Mouse (Mus musculus): ENCODE results near the gene Ccdc57. TPM values are rescaled to one million over a fixed set of nuclear protein-coding genes. Genes with fewer than 3 reads are reported as not detected.
A peak's percentile ranks its signal among the peaks of the same experiment; 100 is the strongest.
"Not testable (repeated sequence)": the region's sequence is repeated elsewhere in the genome, so short reads cannot be mapped to it uniquely, and the experiment has no call there.

Gene Ccdc57
- polyA plus RNA-seq, 1 experiment from 2014 or later: 9.2 TPM

DNA sequence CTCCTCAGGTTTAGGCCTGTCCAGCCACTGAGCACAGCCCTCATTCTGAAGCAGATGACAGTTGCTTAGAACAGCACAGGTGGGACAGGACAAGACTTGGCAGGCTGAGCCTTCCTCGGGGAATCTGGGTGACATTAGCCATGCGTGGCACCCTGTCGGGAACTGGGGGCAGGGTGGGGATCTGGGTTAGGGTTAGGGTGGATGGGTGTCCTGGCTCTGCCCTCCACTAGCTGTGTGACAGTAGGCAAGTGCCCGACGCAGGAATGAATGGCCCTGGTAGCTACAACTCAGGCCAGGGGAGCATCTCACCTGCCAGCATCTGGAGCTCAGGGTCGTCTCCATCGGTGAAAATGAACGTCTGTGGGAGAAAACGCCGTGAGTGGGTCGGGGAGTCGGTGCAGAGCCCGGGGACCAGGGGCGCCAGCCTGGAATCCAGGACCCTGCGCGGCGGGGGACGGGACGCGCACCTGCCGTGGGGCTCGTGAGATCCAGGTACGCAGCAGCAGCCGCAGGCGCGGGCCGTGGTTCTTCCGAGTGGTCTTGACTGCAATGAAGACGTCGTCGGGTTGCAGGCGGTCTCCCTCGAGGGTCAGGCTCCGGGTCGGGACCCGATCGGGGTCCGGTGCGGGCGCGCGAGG, 149.1 kb downstream of the Ccdc57 start:
- Histone ChIP-seq H3K36me3 (ENCODE audit: control insufficient read depth, insufficient read depth, low read length) (peaks cover 38% of the 10 kb centered on the region), H3K4me2 (replicated peaks; ENCODE audit: low read depth, low read length) (peak overlapping the region; percentile 97), H3K9me3 (ENCODE audit: control insufficient read depth, low read length) (no peaks in the 10 kb centered on the region), H3K9ac (ENCODE audit: low read depth, low read length) (peak overlapping the region; percentile 90), H3K27ac (ENCODE audit: low read depth, low read length) (peak overlapping the region; percentile 47), H3K4me3 (ENCODE audit: low read length) (peak overlapping the region; percentile 97), H3K4me1 (ENCODE audit: control insufficient read depth, insufficient read depth, low read length) (peaks cover 16% of the 10 kb centered on the region), H3K27me3 (ENCODE audit: control insufficient read depth, insufficient read depth, low read length) (no peaks in the 10 kb centered on the region)
- WGBS: 2% methylated on average over 35 of the region's 42 CpGs
- ATAC-seq (ENCODE audit: low FRiP score, low TSS enrichment): peak; percentile 2; the same call in 1 of the 2 replicates

DNA sequence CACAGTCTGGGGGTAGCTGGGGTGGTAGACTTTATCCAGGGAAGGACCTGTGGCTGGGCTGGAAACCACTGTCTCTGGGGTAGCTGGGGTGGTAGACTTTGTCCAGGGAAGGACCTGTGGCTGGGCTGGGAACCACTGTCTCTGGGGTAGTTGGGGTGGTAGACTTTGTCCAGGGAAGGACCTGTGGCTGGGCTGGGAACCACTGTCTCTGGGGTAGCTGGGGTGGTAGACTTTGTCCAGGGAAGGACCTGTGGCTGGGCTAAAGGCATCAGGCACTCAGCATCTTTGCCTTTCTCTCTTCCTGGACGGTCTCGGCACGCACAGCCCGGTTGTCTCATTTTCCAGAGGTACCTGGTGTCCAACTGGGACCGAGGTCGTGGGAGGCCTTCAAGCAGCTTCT, 151.3 kb downstream of the Ccdc57 start:
- peaks cover 21% of the 10 kb centered on the region; the same call in 1 of the 2 replicates for H3K36me3 ChIP-seq (ENCODE audit: control insufficient read depth, insufficient read depth, low read length)
- 96% methylated on average over 6 of the region's 6 CpGs for WGBS

DNA sequence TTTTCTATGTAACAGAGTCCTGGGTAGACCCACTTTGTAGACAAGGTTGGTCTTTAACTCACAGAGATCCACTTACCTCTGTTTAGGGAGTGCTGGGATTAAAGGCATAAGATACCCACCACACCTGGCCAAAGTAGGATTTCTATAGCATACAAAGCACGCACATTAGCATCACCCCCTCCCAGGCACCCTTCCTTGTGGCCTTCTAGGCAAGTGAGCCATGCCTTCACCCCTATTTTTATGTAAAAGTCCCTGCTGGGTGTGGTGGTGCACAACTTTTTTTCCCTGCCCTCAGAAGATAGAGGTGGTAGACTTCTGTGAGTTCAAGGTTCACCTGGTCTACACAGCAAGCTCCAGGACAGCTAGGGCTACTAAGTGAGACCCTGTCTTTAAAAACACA, 152.8 kb downstream of the Ccdc57 start:
- H3K4me1 ChIP-seq (ENCODE audit: control insufficient read depth, insufficient read depth, low read length): peaks cover 8% of the 10 kb centered on the region; the same call in 1 of the 2 replicates
- no peak for ATAC-seq (ENCODE audit: low FRiP score, low TSS enrichment)
- H3K9me3 ChIP-seq (ENCODE audit: control insufficient read depth, low read length): no peaks in the 10 kb centered on the region
- no peak overlapping the region for H3K9ac ChIP-seq (ENCODE audit: low read depth, low read length)
- H3K4me2 ChIP-seq (replicated peaks; ENCODE audit: low read depth, low read length): no peak overlapping the region
- no peaks in the 10 kb centered on the region for H3K27me3 ChIP-seq (ENCODE audit: control insufficient read depth, insufficient read depth, low read length)
- H3K27ac ChIP-seq (ENCODE audit: low read depth, low read length): no peak overlapping the region
- 94% methylated on average over 1 of the region's 1 CpGs for WGBS
- H3K4me3 ChIP-seq (ENCODE audit: low read length): no peak overlapping the region
- H3K36me3 ChIP-seq (ENCODE audit: control insufficient read depth, insufficient read depth, low read length): peaks cover 13% of the 10 kb centered on the region; the same call in 1 of the 2 replicates

More for the DNA sequence above, 151.3 kb downstream of the Ccdc57 start:
- H3K4me3 ChIP-seq (ENCODE audit: low read length); H3K27ac ChIP-seq (ENCODE audit: low read depth, low read length); H3K9me3 ChIP-seq (ENCODE audit: control insufficient read depth, low read length); ATAC-seq (ENCODE audit: low FRiP score, low TSS enrichment); H3K4me2 ChIP-seq (replicated peaks; ENCODE audit: low read depth, low read length); H3K27me3 ChIP-seq (ENCODE audit: control insufficient read depth, insufficient read depth, low read length); H3K9ac ChIP-seq (ENCODE audit: low read depth, low read length): not testable (repeated sequence)
- peaks cover 16% of the 10 kb centered on the region for H3K4me1 ChIP-seq (ENCODE audit: control insufficient read depth, insufficient read depth, low read length)

DNA sequence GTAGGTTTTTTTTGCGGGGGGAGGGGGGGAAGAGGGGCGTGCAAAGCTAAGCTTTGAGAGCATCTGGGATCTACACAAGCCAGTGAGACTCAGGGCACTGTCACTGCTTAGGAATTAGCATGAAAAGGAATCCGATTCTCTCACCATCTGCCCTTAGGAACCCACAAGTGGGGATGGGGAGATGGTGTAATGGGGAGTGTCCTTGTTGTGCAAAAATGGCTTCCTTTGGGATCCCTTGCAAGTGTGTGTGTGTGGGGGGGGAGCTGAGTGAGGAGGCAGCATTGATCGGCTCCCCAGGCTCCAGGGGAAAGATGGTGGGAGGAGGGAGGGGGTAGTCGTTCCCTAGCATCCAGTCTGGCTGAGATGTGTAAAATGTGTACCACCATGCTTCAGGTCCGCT, 155.5 kb downstream of the Ccdc57 start:
- H3K9ac ChIP-seq (ENCODE audit: low read depth, low read length): no peak overlapping the region
- no peaks in the 10 kb centered on the region for H3K9me3 ChIP-seq (ENCODE audit: control insufficient read depth, low read length)
- H3K27ac ChIP-seq (ENCODE audit: low read depth, low read length): no peak overlapping the region
- H3K4me1 ChIP-seq (ENCODE audit: control insufficient read depth, insufficient read depth, low read length): no peaks in the 10 kb centered on the region
- H3K4me3 ChIP-seq (ENCODE audit: low read length): no peak overlapping the region
- H3K36me3 ChIP-seq (ENCODE audit: control insufficient read depth, insufficient read depth, low read length): peaks cover 13% of the 10 kb centered on the region; the same call in 1 of the 2 replicates
- ATAC-seq (ENCODE audit: low FRiP score, low TSS enrichment): no peak
- H3K27me3 ChIP-seq (ENCODE audit: control insufficient read depth, insufficient read depth, low read length): no peaks in the 10 kb centered on the region
- 40% methylated on average over 6 of the region's 6 CpGs for WGBS
- H3K4me2 ChIP-seq (replicated peaks; ENCODE audit: low read depth, low read length): no peak overlapping the region

Other genes starting within 250 kb of the Ccdc57 start
- gene Cenpx, start 219.1 kb downstream of the Ccdc57 start, polyA plus RNA-seq (2014; fragmentation: Nextera tagmentation; extraction: Ambion mirVana): 157 and 195 TPM in 2 replicates
- 41.9 and 43.1 TPM in 2 replicates for gene Lrrc45, start 218.9 kb downstream of the Ccdc57 start, polyA plus RNA-seq (2014; fragmentation: Nextera tagmentation; extraction: Ambion mirVana)
- gene Rac3, start 211.4 kb downstream of the Ccdc57 start, polyA plus RNA-seq (2014; fragmentation: Nextera tagmentation; extraction: Ambion mirVana): 5.0 and 28.7 TPM in 2 replicates
- 21.1 and 23.2 TPM in 2 replicates for gene Dcxr, start 205.6 kb downstream of the Ccdc57 start, polyA plus RNA-seq (2014; fragmentation: Nextera tagmentation; extraction: Ambion mirVana)
- gene Cbr2, start 200.8 kb downstream of the Ccdc57 start, polyA plus RNA-seq (2014; fragmentation: Nextera tagmentation; extraction: Ambion mirVana): 0.47 TPM in 1 of 2 replicates, not detected in the other
- gene Hmga1b, start 170.1 kb downstream of the Ccdc57 start, polyA plus RNA-seq (2014; fragmentation: Nextera tagmentation; extraction: Ambion mirVana): 5.2 and 7.9 TPM in 2 replicates
- gene Rfng, start 148.7 kb downstream of the Ccdc57 start, polyA plus RNA-seq (2014; fragmentation: Nextera tagmentation; extraction: Ambion mirVana): 19.3 and 26.2 TPM in 2 replicates
- gene Gps1, start 148.6 kb downstream of the Ccdc57 start, polyA plus RNA-seq (2014; fragmentation: Nextera tagmentation; extraction: Ambion mirVana): 213 and 239 TPM in 2 replicates
- 58.2 and 80.3 TPM in 2 replicates for gene Dus1l, start 136.5 kb downstream of the Ccdc57 start, polyA plus RNA-seq (2014; fragmentation: Nextera tagmentation; extraction: Ambion mirVana)
- gene Fasn, start 108.3 kb downstream of the Ccdc57 start, polyA plus RNA-seq (2014; fragmentation: Nextera tagmentation; extraction: Ambion mirVana): 54.9 and 79.9 TPM in 2 replicates
- 21.8 and 21.9 TPM in 2 replicates for gene Slc16a3, start 15.6 kb upstream of the Ccdc57 start, polyA plus RNA-seq (2014; fragmentation: Nextera tagmentation; extraction: Ambion mirVana)
- 49.8 and 78.9 TPM in 2 replicates for gene Csnk1d, start 58.5 kb upstream of the Ccdc57 start, polyA plus RNA-seq (2014; fragmentation: Nextera tagmentation; extraction: Ambion mirVana)
- gene Cd7, start 106.5 kb upstream of the Ccdc57 start, polyA plus RNA-seq (2014; fragmentation: Nextera tagmentation; extraction: Ambion mirVana): not detected in 2 replicates
- gene Sectm1b, start 130.7 kb upstream of the Ccdc57 start, polyA plus RNA-seq (2014; fragmentation: Nextera tagmentation; extraction: Ambion mirVana): not detected in 2 replicates
- 0.22 and 0.26 TPM in 2 replicates for gene Sectm1a, start 148.3 kb upstream of the Ccdc57 start, polyA plus RNA-seq (2014; fragmentation: Nextera tagmentation; extraction: Ambion mirVana)
- gene Tex19.2, start 185.8 kb upstream of the Ccdc57 start, polyA plus RNA-seq (2014; fragmentation: Nextera tagmentation; extraction: Ambion mirVana): not detected in 2 replicates
- not detected in 2 replicates for gene Tex19.1, start 213.3 kb upstream of the Ccdc57 start, polyA plus RNA-seq (2014; fragmentation: Nextera tagmentation; extraction: Ambion mirVana)
- gene Uts2r, start 227.4 kb upstream of the Ccdc57 start, polyA plus RNA-seq (2014; fragmentation: Nextera tagmentation; extraction: Ambion mirVana): not detected in 2 replicates